Mouse (Mus musculus) spleen, adult 2 months (tissue): Measurements from ENCODE around the gene Nomo1. TPM values are rescaled to one million over a fixed set of nuclear protein-coding genes. Genes with fewer than 3 reads are reported as not detected.

Experiments
- DNase-seq, 2 experiments: peaks; one replicate each; pipeline versions ENCODE4 v3.0.0 to v3.0.0-alpha.2; 2012 to 2021; ENCODE audit warnings: low spot score in 2 of 2, low read depth in 1 of 2
- H3K27ac ChIP-seq: fragments of 200-500 bp; 2 replicates; pipeline ENCODE4 v1.5.1; 2012; ENCODE audit warnings: low read length, inconsistent platforms; ENCODE audit not compliant: insufficient read depth
- H3K27me3 ChIP-seq: fragments of 200-500 bp; 2 replicates; pipeline ENCODE4 v1.6.1; 2012; ENCODE audit warnings: mild to moderate bottlenecking, moderate library complexity, low read length, inconsistent platforms; ENCODE audit not compliant: control insufficient read depth, insufficient read depth
- H3K36me3 ChIP-seq: fragments of 200-500 bp; 2 replicates; pipeline ENCODE4 v1.6.1; 2012; ENCODE audit warnings: mild to moderate bottlenecking, low read length, inconsistent platforms; ENCODE audit not compliant: control insufficient read depth, insufficient read depth
- H3K4me1 ChIP-seq: fragments of 200-500 bp; 2 replicates; pipeline ENCODE4 v1.6.1; 2011; ENCODE audit warnings: inconsistent platforms; ENCODE audit not compliant: control insufficient read depth, insufficient read depth, insufficient read length
- H3K4me3 ChIP-seq: fragments of 200-500 bp; 2 replicates; pipeline ENCODE4 v1.5.1; 2011; ENCODE audit warnings: mild to moderate bottlenecking, inconsistent platforms; ENCODE audit not compliant: insufficient read depth, insufficient read length; ENCODE audit errors: extremely low read depth
- CTCF ChIP-seq: fragments of 200-500 bp; IDR thresholded peaks from 2 replicates; pipeline ENCODE4 v1.5.1; 2011; ENCODE audit warnings: mild to moderate bottlenecking, inconsistent platforms; ENCODE audit not compliant: insufficient read depth, insufficient read length, insufficient replicate concordance; ENCODE audit errors: extremely low read depth
- POLR2A ChIP-seq: fragments of 200-500 bp; IDR thresholded peaks from 2 replicates; pipeline ENCODE4 v1.6.1; 2011; ENCODE audit warnings: low read depth, low read length, inconsistent platforms
- WGBS: fragments of 180-500 bp; shearing (Covaris S2); methylation state at CpG from one replicate; pipeline ENCODE4 v1.1.7; 2018; 5-methylcytosine and 5-hydroxymethylcytosine counted together
- polyA plus RNA-seq: library from polyadenylated mRNA; depleted of rRNA; stranded (reverse); fragments of >200 nt; gene quantifications from 2 replicates; pipeline ENCODE4 v1.2.3, GENCODE M21; 2012

Gene Nomo1
- polyA plus RNA-seq, 1 experiment = 22.5 TPM

- Histone ChIP-seq H3K4me3 (no peak overlapping the region), H3K27ac (no peak overlapping the region), H3K4me1 (peaks cover 2% of the 10 kb centered on the region; the same call in 1 of the 2 replicates), H3K27me3 (peaks cover 2% of the 10 kb centered on the region), H3K36me3 (no peaks in the 10 kb centered on the region)
- no peak for DNase-seq
- TF ChIP-seq POLR2A = no peak
- no peak for TF ChIP-seq CTCF
- WGBS = 90% methylated on average over 7 of the region's 7 CpGs
Observed at GRCm38 (mm10) chr7:46105484-46105883, 72.0 kb downstream of the Nomo1 start.

GRCm38 (mm10) chr7:46110079-46110478 lies 76.6 kb downstream of the Nomo1 start:
- no peaks in the 10 kb centered on the region for H3K4me1 ChIP-seq
- 85% methylated on average over 3 of the region's 3 CpGs for whole genome bisulfite sequencing
- DNase-seq = no peak
- no peak overlapping the region for H3K4me3 ChIP-seq
- no peaks in the 10 kb centered on the region for H3K36me3 ChIP-seq
- no peaks in the 10 kb centered on the region for H3K27me3 ChIP-seq
- TF ChIP-seq POLR2A = no peak
- TF ChIP-seq CTCF = no peak
- H3K27ac ChIP-seq = no peak overlapping the region

- no peak for DNase-seq
Observed at GRCm38 (mm10) chr7:46111212-46111817, 77.8 kb downstream of the Nomo1 start.

GRCm38 (mm10) chr7:46111938-46112337 lies 78.4 kb downstream of the Nomo1 start:
- Histone ChIP-seq H3K36me3 (no peaks in the 10 kb centered on the region), H3K4me1 (no peaks in the 10 kb centered on the region), H3K4me3 (no peak overlapping the region), H3K27ac (no peak overlapping the region), H3K27me3 (no peaks in the 10 kb centered on the region)
- DNase-seq = no peak
- WGBS = 49% methylated on average over 6 of the region's 6 CpGs
- TF ChIP-seq CTCF (no peak), POLR2A (no peak)

More at GRCm38 (mm10) chr7:46111212-46111817, 77.8 kb downstream of the Nomo1 start:
- Histone ChIP-seq H3K27ac (no peak overlapping the region), H3K4me1 (no peaks in the 10 kb centered on the region), H3K27me3 (no peaks in the 10 kb centered on the region), H3K36me3 (no peaks in the 10 kb centered on the region), H3K4me3 (no peak overlapping the region)
- TF ChIP-seq CTCF (no peak), POLR2A (no peak)
- WGBS = 88% methylated on average over 15 of the region's 15 CpGs

DNA sequence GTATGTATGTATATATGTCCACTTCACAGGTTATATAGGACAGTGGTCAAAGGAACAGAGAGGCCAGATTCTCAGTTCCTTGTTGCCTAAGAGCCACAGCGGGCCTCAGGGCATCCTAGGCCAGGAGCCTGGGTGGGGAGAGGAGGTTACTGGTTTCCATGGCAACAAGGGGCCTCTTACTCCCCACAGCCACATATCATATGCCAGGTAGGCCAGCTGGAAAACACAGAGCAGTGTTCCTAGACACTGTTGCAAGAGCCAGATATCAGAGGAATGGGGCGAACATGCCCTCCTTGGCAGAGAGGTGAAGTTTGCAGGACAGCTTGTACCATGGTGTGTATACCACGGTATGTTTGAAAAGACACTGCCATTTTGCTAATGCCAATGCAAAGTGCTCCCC lies 79.9 kb downstream of the Nomo1 start:
- no peak overlapping the region for H3K4me3 ChIP-seq
- WGBS = 78% methylated on average over 3 of the region's 3 CpGs

DNA sequence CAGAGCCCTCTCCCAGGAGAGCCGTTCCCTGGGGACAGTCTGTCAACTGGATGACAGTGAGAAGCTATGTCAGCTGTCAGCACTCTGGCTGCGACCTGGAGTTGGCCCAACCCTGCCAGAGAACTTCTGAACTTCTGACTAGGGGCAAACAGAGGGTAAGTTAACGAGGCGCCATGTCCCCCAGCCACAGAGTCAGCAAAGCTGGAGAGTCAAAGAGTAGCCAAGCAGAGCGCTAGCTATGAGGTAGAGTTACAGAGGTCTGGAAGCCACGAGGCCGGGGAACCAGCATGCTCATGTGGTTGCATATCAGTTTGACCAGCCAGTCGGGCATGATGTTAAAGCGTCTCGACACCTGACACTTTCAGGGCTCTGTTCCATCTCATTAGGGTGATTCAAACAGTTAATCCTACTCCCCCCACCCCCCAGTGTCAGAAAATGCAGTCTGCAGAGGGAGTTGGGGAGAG lies 82.7 kb downstream of the Nomo1 start:
- H3K4me1 ChIP-seq = no peaks in the 10 kb centered on the region
- no peak for DNase-seq
- no peak for TF ChIP-seq CTCF
- TF ChIP-seq POLR2A = no peak
- no peak overlapping the region for H3K4me3 ChIP-seq
- 51% methylated on average over 10 of the region's 10 CpGs for WGBS
- H3K27ac ChIP-seq = no peak overlapping the region
- H3K36me3 ChIP-seq = no peaks in the 10 kb centered on the region
- H3K27me3 ChIP-seq = no peaks in the 10 kb centered on the region

More for the DNA sequence above, 79.9 kb downstream of the Nomo1 start:
- no peak for TF ChIP-seq CTCF
- no peak for TF ChIP-seq POLR2A
- DNase-seq = no peak
- Histone ChIP-seq H3K27me3 (no peaks in the 10 kb centered on the region), H3K4me1 (no peaks in the 10 kb centered on the region), H3K27ac (no peak overlapping the region), H3K36me3 (no peaks in the 10 kb centered on the region)

DNA sequence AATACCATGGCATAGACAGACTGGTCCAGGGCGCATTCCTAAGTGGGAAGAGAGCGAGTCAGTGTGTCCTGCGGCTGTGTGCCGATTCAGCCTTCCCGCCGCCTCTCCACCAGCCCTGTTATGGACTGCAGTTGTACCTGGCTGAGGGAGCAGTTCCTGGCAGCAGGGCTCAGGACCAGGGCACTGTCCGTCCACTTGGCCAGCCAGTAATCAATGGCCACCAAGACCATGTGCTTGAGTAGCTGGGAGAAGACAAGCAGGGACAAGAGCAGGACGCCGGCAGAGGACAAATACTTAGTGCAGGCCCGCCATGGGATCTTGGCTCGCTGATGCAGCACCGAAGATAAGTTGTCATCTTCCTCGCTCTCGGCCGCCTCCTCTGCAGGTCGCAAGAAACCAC lies 83.5 kb downstream of the Nomo1 start:
- no peak for DNase-seq
- no peaks in the 10 kb centered on the region for H3K36me3 ChIP-seq
- no peak for TF ChIP-seq CTCF
- no peak for TF ChIP-seq POLR2A
- H3K4me3 ChIP-seq = no peak overlapping the region
- H3K4me1 ChIP-seq = no peaks in the 10 kb centered on the region
- H3K27me3 ChIP-seq = no peaks in the 10 kb centered on the region
- 95% methylated on average over 16 of the region's 16 CpGs for WGBS
- no peak overlapping the region for H3K27ac ChIP-seq
